Comparison of ENCODE assay signal across 8 mouse cellular contexts in genomic region chr11:74837694-74838431, GRCm38 (mm10). TPM values are rescaled to one million over a fixed set of nuclear protein-coding genes. Genes with fewer than 3 reads are reported as not detected.
DNase-seq lines count a peak whose midpoint lies in the region; ATAC-seq lines count a peak whose summit lies in the region.

No protein-coding gene starts in this region.

- peak overlapping the region; percentile 80 for H3K4me2 ChIP-seq in hindbrain, embryonic 13.5 days

- H3K27me3 ChIP-seq in hindbrain, embryonic 13.5 days, result no peaks in the 10 kb centered on the region

- peak overlapping the region; percentile 57 for H3K4me3 ChIP-seq in hindbrain, embryonic 13.5 days

- H3K27ac ChIP-seq in hindbrain, embryonic 13.5 days, result peak overlapping the region; percentile 93

- no peaks in the 10 kb centered on the region for H3K9me3 ChIP-seq in hindbrain, embryonic 13.5 days

- peaks cover 79% of the 10 kb centered on the region for H3K4me1 ChIP-seq in hindbrain, embryonic 13.5 days (replicated peaks)

- peak; percentile 94 for DNase-seq in R1 (ENCODE audit: low read depth, low spot score)
- peak; percentile 97 to 98 for DNase-seq in cerebellum, postnatal 25 days
- DNase-seq in frontal cortex, postnatal 25 days (ENCODE audit: low spot score in 2 of 2), result peak; percentile 72 to 76
- peak; percentile 90 to 92 for DNase-seq in layer of hippocampus, postnatal 36 days
- peak; percentile 98 for DNase-seq in lung, postnatal 25 days (ENCODE audit: low spot score)
- peak; percentile 75 for DNase-seq in retina, adult 2 months (ENCODE audit: low read depth, low spot score)
- DNase-seq in thymus, postnatal 25 days, result peak; percentile 97

- WGBS in hindbrain, embryonic 13.5 days, result under 1% methylated on average over 53 of the region's 54 CpGs

- H3K9ac ChIP-seq in hindbrain, embryonic 13.5 days, result peak overlapping the region; percentile 70

- ATAC-seq in hindbrain, embryonic 13.5 days (ENCODE audit: low FRiP score), result peak; percentile 63

- peaks cover 30% of the 10 kb centered on the region for H3K36me3 ChIP-seq in hindbrain, embryonic 13.5 days

RNA-seq across cellular contexts. Expression of gene Mnt, which starts 7.1 kb away (rescaled TPM):
- polyA plus RNA-seq in hindbrain, embryonic 13.5 days (2015; fragmentation: Nextera tagmentation; extraction: Ambion mirVana), result 9.0 and 9.1 TPM in 2 replicates
- total RNA-seq in layer of hippocampus, postnatal 36 days (2021), result 10 to 100 TPM; 28.3 to 30.5 TPM

RNA-seq across cellular contexts. Expression of gene Sgsm2, which starts 59.0 kb away (rescaled TPM):
- polyA plus RNA-seq in hindbrain, embryonic 13.5 days (2015; fragmentation: Nextera tagmentation; extraction: Ambion mirVana), result 17.8 and 19.1 TPM in 2 replicates
- total RNA-seq in layer of hippocampus, postnatal 36 days (2021), result 10 to 100 TPM; 88.1 to 89.4 TPM

Comparison
In these comparisons a context has a peak if more than half of its experiments do, and no peak if none do; other contexts are left out.
1. Peak in every context shown above with its lines: DNase-seq, ATAC-seq, H3K4me3 ChIP-seq and H3K27ac ChIP-seq.